Mouse (Mus musculus) frontal cortex, postnatal 25 days (tissue): Measurements from ENCODE around the gene Inpp4a.

Source experiments
- DNase-seq, 2 experiments: peaks; one replicate each; pipeline ENCODE4 v3.0.0; 2022; ENCODE audit warnings: low spot score in 2 of 2

Inpp4a gene

GRCm38 (mm10) chr1:37357173-37357572 lies 57.5 kb downstream of the Inpp4a start:
- DNase-seq, result no peak

- no peak for DNase-seq
Measured at GRCm38 (mm10) chr1:37358621-37359020, 59.0 kb downstream of the Inpp4a start.

DNA sequence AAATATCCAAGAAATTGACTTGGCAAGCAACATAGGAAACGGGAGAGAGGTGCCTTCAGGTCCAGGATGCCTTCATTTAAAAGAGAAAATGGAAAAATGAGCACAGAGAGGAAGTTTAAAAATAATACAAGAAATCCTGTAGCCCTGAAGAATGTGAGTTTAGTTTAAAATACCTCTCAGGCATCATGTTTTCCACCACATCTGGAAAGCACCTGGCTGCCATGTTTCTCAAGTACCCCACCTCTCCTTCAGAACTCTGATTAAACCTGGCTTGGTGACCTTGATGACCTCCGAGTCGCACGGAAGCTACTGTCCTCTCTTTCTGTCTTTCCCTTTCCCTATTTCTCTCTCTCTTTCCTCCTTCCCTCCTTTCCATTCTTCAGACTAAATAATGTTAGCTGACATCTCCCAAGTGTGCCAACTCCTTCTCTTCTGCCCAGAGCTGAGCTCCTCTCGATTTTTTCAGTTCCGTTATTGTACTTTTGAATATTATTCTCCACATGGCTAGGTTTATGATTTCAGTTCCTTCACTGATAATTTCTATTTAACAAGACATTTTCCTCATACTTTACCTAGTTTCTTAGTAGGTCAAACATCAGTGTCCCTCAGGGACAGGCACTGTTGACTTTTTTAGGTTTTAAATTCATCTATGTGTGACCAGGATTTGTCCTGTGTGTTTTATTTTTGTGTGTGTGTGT lies 59.9 kb downstream of the Inpp4a start:
- no peak for DNase-seq

GRCm38 (mm10) chr1:37360781-37361180 lies 61.1 kb downstream of the Inpp4a start:
- DNase-seq, result no peak

DNA sequence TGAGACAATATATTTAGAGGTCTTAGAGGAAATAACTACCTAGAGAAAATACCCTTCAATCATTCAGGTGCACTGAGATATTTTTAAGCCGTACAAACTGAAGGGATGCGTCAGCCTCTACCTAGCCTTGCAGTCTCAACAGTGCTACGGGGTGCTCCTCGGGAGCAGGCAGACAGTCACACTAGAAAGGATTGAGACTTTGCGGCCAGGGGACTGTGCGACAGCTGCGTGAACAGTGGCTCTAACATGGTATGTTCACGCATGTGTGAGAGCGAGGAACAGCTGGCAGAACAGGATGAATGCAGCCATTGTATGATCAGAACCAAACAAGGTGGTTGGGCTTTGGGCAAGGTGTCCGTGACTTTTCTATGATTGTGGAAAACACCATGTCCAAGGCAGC lies 63.1 kb downstream of the Inpp4a start:
- no peak for DNase-seq

- DNase-seq, result peak; percentile 49 to 57
Measured at GRCm38 (mm10) chr1:37368125-37368524, 68.5 kb downstream of the Inpp4a start.

DNA sequence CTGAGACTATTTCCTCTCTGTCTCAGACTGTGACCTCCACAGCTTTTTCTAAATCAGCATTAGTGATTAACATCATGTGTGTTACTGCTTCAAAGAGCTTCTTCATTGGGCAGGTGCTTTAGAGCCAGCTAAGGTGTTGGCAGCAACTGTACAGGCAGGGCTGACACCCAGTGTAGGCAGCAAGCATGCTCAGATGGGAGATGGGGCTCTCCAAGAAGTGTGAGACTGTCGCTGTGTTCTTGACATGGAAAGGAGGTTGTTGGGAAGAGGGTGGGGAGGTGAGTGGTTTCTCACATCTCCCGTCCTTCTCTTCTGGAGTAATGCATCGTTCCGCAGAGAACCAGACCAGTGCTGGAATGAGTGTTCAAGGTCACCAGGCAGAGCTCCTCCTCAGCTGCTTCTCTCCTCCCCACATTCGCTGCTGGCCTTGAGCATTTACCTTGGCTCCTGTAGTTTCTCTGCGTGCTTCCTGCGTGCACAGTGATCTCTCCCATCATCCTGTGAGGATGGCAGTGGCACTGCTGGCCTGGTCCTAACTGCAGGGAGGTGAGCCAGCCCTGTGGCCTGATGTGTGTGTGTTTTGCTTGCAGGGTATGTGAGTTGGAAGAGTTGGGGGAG lies 69.2 kb downstream of the Inpp4a start:
- no peak for DNase-seq

- DNase-seq, result no peak
Measured at GRCm38 (mm10) chr1:37376177-37376576, 76.5 kb downstream of the Inpp4a start.

- DNase-seq, result no peak
Measured at GRCm38 (mm10) chr1:37376751-37377150, 77.1 kb downstream of the Inpp4a start.

GRCm38 (mm10) chr1:37378095-37378494 lies 78.4 kb downstream of the Inpp4a start:
- DNase-seq, result no peak

- no peak for DNase-seq
Measured at GRCm38 (mm10) chr1:37379536-37379935, 79.9 kb downstream of the Inpp4a start.

DNA sequence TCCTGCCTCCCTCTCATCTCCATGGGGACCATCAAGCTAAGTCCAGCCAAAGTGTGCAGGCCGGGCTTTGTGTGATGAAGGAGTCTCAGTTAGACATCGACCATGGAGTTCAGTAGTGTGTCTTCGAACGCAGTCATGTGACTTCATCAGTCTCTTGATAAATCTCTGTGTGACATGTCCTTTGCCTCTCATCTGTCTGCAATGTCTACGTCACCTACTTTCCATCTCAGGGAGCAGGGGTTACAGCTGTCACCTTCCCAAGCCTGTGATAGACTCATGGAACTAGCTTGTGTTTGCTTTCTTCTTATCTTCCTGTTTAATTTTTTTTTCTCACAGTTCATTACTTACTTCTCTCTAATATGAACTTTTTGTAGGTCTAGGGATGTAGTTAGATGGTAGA lies 81.2 kb downstream of the Inpp4a start:
- no peak for DNase-seq

DNA sequence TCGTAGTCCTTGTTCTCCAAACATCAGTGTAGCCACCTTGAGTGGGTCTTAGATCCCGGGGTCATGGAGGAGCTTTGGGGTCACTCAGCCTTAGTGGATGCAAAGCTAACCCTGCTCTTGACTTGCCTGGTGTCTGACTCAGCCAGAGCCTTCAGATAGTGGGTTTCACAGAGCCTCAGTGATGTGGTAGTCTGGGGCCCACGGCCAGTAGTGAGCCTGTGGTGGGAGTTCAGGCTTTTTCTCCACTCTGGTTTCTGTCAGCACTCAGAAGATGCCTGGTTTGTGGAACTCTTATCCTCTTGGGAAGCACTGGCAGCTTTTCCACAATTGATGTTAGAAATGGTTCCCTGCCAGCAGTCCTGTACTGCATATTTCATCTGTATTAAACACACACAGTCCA lies 84.6 kb downstream of the Inpp4a start:
- no peak for DNase-seq

GRCm38 (mm10) chr1:37386448-37386971 lies 86.8 kb downstream of the Inpp4a start:
- DNase-seq, result no peak

GRCm38 (mm10) chr1:37393174-37393573 lies 93.5 kb downstream of the Inpp4a start:
- peak in 1 of 2 experiments; percentile 25 for DNase-seq

DNA sequence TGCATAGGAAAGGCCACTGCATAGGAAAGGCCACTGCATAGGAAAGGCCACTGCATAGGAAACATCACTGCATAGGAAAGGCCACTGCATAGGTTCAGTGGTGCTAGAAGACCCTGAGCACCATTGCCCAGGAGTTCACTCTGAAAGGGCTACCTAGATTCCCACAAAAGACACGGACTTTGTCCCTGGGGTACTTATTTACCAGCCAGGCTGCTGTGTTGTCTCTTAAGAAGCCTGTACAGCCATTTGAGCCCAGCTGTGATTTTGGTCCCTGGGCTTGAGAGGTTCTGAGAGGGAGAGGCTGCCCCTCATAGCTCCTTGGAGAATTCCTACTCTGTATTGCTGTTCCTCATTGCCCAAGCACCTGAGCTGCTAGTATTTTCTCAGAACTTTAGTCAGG lies 96.8 kb downstream of the Inpp4a start:
- DNase-seq, result no peak

- DNase-seq, result no peak
Measured at GRCm38 (mm10) chr1:37398961-37399360, 99.3 kb downstream of the Inpp4a start.

DNA sequence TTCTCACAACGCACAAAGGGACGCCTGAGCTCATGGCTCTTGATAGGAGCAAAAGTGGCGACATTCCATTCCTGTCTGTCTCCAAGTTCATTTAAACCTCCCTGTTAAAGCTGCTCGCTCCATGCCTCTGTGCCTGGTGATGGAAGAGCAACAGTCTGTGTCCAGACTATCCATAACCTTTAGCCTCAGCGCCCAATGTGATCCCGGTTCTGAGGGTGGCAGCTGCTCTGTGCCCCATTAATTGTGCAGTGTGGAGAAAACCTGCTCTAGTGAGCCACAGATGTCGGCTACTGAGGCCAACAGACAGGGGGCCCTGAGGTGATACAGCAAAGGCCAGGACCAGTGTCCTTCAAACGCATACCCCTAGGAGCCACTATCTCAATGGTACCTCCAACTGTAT lies 100.1 kb downstream of the Inpp4a start:
- DNase-seq, result no peak

GRCm38 (mm10) chr1:37401687-37402086 lies 102.0 kb downstream of the Inpp4a start:
- DNase-seq, result peak; percentile 36 to 42

DNA sequence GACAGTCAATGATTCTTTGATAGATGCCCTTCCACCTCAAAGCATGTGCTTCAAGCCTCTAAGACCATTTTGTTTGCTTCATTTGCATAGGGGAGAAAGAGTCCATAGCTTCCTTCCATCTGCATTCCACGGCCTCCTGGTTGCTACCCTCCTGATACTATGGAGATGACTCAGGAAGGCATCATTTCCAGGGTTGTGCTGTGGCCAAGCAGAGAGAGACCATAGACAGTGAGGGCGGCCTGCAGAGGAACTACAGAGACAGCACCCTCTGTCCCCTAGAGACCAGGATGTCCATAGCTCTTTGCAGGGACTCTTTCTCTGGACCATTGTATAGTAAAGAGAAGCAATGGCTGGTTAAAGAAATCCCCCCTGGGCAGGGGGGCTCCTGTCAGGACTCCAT lies 105.5 kb downstream of the Inpp4a start:
- no peak for DNase-seq

DNA sequence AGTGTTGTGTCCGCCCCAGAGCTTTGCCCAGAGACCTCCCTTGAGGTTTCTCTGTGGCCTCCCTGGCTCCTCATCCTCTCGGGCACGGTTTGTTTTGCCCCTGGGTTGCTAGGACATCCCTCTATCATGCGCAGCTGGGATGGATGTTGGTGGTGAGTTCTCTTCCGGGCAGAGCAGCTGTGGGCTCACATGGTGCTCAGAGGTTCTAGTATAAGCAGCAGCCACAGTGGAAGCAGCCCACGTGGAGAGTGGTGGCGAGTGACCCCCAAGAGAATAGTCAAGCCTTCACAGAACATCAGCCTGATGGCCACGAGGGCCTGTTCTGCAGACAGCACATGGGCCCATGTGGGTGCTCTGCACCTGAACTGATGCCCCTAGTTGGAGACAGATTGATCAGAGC lies 107.6 kb downstream of the Inpp4a start:
- DNase-seq, result no peak

- DNase-seq, result no peak
Measured at GRCm38 (mm10) chr1:37408059-37408458, 108.4 kb downstream of the Inpp4a start.

GRCm38 (mm10) chr1:37408678-37409077 lies 109.0 kb downstream of the Inpp4a start:
- no peak for DNase-seq
